Mouse (Mus musculus): ENCODE measurements around the gene Tk1. TPM values are rescaled to one million over a fixed set of nuclear protein-coding genes. Genes with fewer than 3 reads are reported as not detected.

Tk1 gene
- total and polyA plus RNA-seq, 3 experiments = 172 to 188 TPM; not detected in 1

DNA sequence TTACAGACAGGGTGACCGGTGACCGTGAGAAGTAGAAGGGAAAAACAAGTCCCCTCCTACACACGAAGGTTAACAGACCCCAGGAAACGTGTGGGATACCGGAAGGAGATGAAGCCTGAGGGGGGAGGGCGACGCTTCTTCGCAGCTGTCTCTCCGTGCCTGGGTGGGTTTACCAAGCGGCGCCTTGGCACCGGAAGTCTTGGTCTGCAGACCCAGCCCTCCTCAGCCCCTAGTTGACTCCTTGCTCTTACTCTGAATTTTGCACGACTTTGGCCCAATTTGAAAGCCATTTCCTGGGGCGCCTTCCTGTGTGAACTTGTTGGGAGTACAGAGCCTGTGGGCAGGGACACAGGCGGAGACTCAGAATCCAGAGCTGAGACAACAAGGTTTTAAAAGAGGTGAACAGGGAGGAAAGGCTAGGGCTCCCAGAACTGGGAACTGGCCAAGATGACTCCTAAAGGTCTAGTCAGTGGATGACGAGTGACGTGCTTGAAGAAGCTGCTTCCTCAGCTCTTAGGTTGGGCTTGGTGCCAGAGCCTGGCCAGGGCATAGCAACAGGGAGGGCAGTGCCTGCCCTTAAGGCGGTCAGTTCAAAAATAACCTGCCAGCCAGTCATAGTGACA, 44.6 kb downstream of the Tk1 start:
- Histone ChIP-seq H3K9me3 (replicated peaks; ENCODE audit: insufficient read depth, low read length) (no peaks in the 10 kb centered on the region), H3K79me2 (ENCODE audit: control insufficient read depth, insufficient read depth, low read length, poor library complexity) (peaks cover 34% of the 10 kb centered on the region), H3K27ac (ENCODE audit: control insufficient read depth, low read depth, low read length) (peak overlapping the region; percentile 96), H3K9ac (ENCODE audit: control insufficient read depth, low read depth, low read length, poor library complexity, severe bottlenecking) (peak overlapping the region; percentile 82), H3K27me3 (ENCODE audit: control insufficient read depth in 1 of 2, insufficient read depth in 2 of 2, low read length in 2 of 2) (no peaks in the 10 kb centered on the region), H3K36me3 (ENCODE audit: control insufficient read depth in 1 of 2, insufficient read depth in 2 of 2, low read length in 2 of 2) (no peaks in the 10 kb centered on the region), H3K4me3 (ENCODE audit: control insufficient read depth in 1 of 2, insufficient read depth in 1 of 2, low read depth in 2 of 2, low read length in 2 of 2) (peak overlapping the region; percentile 74 to 81), H3K4me1 (ENCODE audit: control insufficient read depth in 1 of 2, insufficient read depth in 2 of 2, low read length in 2 of 2) (peaks cover 3 to 13% of the 10 kb centered on the region in 2 experiments; a peak in 2 of 4 replicates)
- peak; percentile 77 for DNase-seq (ENCODE audit: low read depth, low spot score)
- TF ChIP-seq ETS1 (IDR thresholded peaks at IDR 0.05; ENCODE audit: low read depth, low read length) = 0 out of 2 replicates have a peak, but pooled peaks have one; percentile 23
- 0 out of 2 replicates have a peak, but pooled peaks have one; percentile 15 for TF ChIP-seq HCFC1 (IDR thresholded peaks at IDR 0.05; ENCODE audit: low read depth, low read length)
- TF ChIP-seq MAZ (IDR thresholded peaks at IDR 0.05; ENCODE audit: low read depth, low read length) = peak; percentile 44; the same call in 1 of the 2 replicates
- peak; percentile 87; the same call in 1 of the 2 replicates for TF ChIP-seq CHD1 (IDR thresholded peaks at IDR 0.05; ENCODE audit: low read depth, low read length)
- TF ChIP-seq ELF1 (IDR thresholded peaks at IDR 0.05; ENCODE audit: low read depth, low read length) = peak; percentile 62; the same call in 1 of the 2 replicates
- TF ChIP-seq EP300 (IDR thresholded peaks at IDR 0.05; ENCODE audit: low read depth in 1 of 2, low read length in 2 of 2) = no peak; a peak in 1 of 4 replicates
- TF ChIP-seq GABPA (IDR thresholded peaks at IDR 0.05; ENCODE audit: low read depth, low read length) = no peak
- 0 out of 2 replicates have a peak, but pooled peaks have one; percentile 9 for TF ChIP-seq ZMIZ1 (IDR thresholded peaks at IDR 0.05; ENCODE audit: low read depth, low read length)
- TF ChIP-seq GATA1 (IDR thresholded peaks at IDR 0.05; ENCODE audit: low read depth, low read length) = no peak
- TF ChIP-seq NELFE (IDR thresholded peaks at IDR 0.05; ENCODE audit: low read depth, low read length) = no peak
- no peak for TF ChIP-seq MYB (IDR thresholded peaks at IDR 0.05; ENCODE audit: low read depth, low read length)
- TF ChIP-seq MXI1 (IDR thresholded peaks at IDR 0.05; ENCODE audit: low read depth, low read length) = no peak
- TF ChIP-seq CTCF (IDR thresholded peaks at IDR 0.05 in 2 of 3, conservative IDR thresholded peaks at IDR 0.05 in 1 of 3; ENCODE audit: control insufficient read depth in 1 of 3, insufficient read depth in 1 of 3, low read depth in 2 of 3, low read length in 3 of 3, poor library complexity in 1 of 3, severe bottlenecking in 1 of 3) = no peak
- TF ChIP-seq MAFK (IDR thresholded peaks at IDR 0.05; ENCODE audit: borderline replicate concordance, low read depth, low read length) = no peak
- no peak for TF ChIP-seq CHD2 (IDR thresholded peaks at IDR 0.05; ENCODE audit: low read length)
- no peak for TF ChIP-seq ZNF384 (IDR thresholded peaks at IDR 0.05; ENCODE audit: low read depth, low read length)

DNA sequence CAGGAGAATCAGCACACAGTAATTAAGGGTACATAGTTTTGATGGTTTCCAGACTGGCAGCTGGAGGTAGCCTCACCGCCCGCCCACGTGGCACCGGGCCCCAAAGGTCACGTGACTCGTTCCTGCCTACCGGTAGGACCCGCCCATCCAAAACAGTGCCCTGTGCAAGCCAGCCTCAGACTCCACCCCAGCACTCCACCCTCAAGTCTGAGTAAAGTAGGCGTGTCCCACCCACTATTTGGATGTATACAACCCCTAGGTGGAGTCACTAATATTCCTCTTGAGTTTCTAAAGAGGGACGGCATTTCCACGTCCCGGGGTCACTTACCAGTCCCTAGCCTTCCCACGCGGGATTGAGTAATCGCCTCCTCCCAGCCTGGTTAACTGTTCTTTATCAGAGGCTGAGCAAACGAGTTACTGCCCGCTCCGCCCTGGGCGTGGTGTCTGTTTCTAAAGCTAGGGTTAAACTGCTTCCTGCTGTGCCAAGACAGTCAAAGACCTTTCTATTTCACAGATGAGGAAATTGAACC, 45.2 kb downstream of the Tk1 start:
- peaks cover 3 to 13% of the 10 kb centered on the region in 2 experiments; a peak in 2 of 4 replicates for H3K4me1 ChIP-seq (ENCODE audit: control insufficient read depth in 1 of 2, insufficient read depth in 2 of 2, low read length in 2 of 2)
- H3K9ac ChIP-seq (ENCODE audit: control insufficient read depth, low read depth, low read length, poor library complexity, severe bottlenecking) = peak overlapping the region; percentile 82
- H3K79me2 ChIP-seq (ENCODE audit: control insufficient read depth, insufficient read depth, low read length, poor library complexity) = peaks cover 34% of the 10 kb centered on the region
- DNase-seq (ENCODE audit: low read depth, low spot score) = peak; percentile 100
- H3K27me3 ChIP-seq (ENCODE audit: control insufficient read depth in 1 of 2, insufficient read depth in 2 of 2, low read length in 2 of 2) = no peaks in the 10 kb centered on the region
- H3K9me3 ChIP-seq (replicated peaks; ENCODE audit: insufficient read depth, low read length) = no peaks in the 10 kb centered on the region
- H3K4me3 ChIP-seq (ENCODE audit: control insufficient read depth in 1 of 2, insufficient read depth in 1 of 2, low read depth in 2 of 2, low read length in 2 of 2) = peak overlapping the region; percentile 74 to 81
- H3K36me3 ChIP-seq (ENCODE audit: control insufficient read depth in 1 of 2, insufficient read depth in 2 of 2, low read length in 2 of 2) = no peaks in the 10 kb centered on the region
- peak overlapping the region; percentile 96 for H3K27ac ChIP-seq (ENCODE audit: control insufficient read depth, low read depth, low read length)
- TF ChIP-seq ZMIZ1 (IDR thresholded peaks at IDR 0.05; ENCODE audit: low read depth, low read length) (no peak; the same call in none of the 2 replicates), EP300 (IDR thresholded peaks at IDR 0.05; ENCODE audit: low read depth in 1 of 2, low read length in 2 of 2) (peak; percentile 31 to 90; a peak in 3 of 4 replicates), MXI1 (IDR thresholded peaks at IDR 0.05; ENCODE audit: low read depth, low read length) (peak; percentile 99), ETS1 (IDR thresholded peaks at IDR 0.05; ENCODE audit: low read depth, low read length) (peak; percentile 80), SIN3A (IDR thresholded peaks at IDR 0.05; ENCODE audit: low read length) (peak; percentile 94), MYB (IDR thresholded peaks at IDR 0.05; ENCODE audit: low read depth, low read length) (0 out of 2 replicates have a peak, but pooled peaks have one; percentile 42), MEF2A (IDR thresholded peaks at IDR 0.05; ENCODE audit: extremely low read depth, insufficient replicate concordance, low read depth, low read length, poor library complexity, severe bottlenecking) (no peak), MYC (IDR thresholded peaks at IDR 0.05; ENCODE audit: low read depth, low read length) (peak; percentile 59), ZC3H11A (IDR thresholded peaks at IDR 0.05; ENCODE audit: low read depth, low read length) (no peak), CTCF (IDR thresholded peaks at IDR 0.05 in 2 of 3, conservative IDR thresholded peaks at IDR 0.05 in 1 of 3; ENCODE audit: control insufficient read depth in 1 of 3, insufficient read depth in 1 of 3, low read depth in 2 of 3, low read length in 3 of 3, poor library complexity in 1 of 3, severe bottlenecking in 1 of 3) (0 out of 6 replicates have a peak, but pooled peaks of 2 of the 3 experiments have one; percentile 5 to 15), TBP (IDR thresholded peaks at IDR 0.05; ENCODE audit: low read depth, low read length) (peak; percentile 47; the same call in 1 of the 2 replicates), NELFE (IDR thresholded peaks at IDR 0.05; ENCODE audit: low read depth, low read length) (peak; percentile 47), GABPA (IDR thresholded peaks at IDR 0.05; ENCODE audit: low read depth, low read length) (no peak), CHD1 (IDR thresholded peaks at IDR 0.05; ENCODE audit: low read depth, low read length) (no peak), RAD21 (IDR thresholded peaks at IDR 0.05; ENCODE audit: low read depth, low read length) (no peak), GATA1 (IDR thresholded peaks at IDR 0.05; ENCODE audit: low read depth, low read length) (peak; percentile 85), BHLHE40 (IDR thresholded peaks at IDR 0.05; ENCODE audit: borderline replicate concordance, low read depth, low read length) (peak; percentile 86; the same call in 1 of the 2 replicates), TAL1 (IDR thresholded peaks at IDR 0.05; ENCODE audit: low read length) (peak; percentile 65), MAX (IDR thresholded peaks at IDR 0.05; ENCODE audit: low read length) (peak; percentile 99), USF1 (IDR thresholded peaks at IDR 0.05; ENCODE audit: low read depth, low read length) (peak; percentile 99)

Measured in MEL (cell line).